Mouse (Mus musculus) thymus, postnatal 4 days (tissue): Measurements from ENCODE around the gene Gm12169.
"Not testable (repeated sequence)": the region's sequence is repeated elsewhere in the genome, so short reads cannot be mapped to it uniquely, and the experiment has no call there.

Source experiments
- DNase-seq: peaks from one replicate; pipeline ENCODE4 v3.0.0; 2021

Gene Gm12169

DNA sequence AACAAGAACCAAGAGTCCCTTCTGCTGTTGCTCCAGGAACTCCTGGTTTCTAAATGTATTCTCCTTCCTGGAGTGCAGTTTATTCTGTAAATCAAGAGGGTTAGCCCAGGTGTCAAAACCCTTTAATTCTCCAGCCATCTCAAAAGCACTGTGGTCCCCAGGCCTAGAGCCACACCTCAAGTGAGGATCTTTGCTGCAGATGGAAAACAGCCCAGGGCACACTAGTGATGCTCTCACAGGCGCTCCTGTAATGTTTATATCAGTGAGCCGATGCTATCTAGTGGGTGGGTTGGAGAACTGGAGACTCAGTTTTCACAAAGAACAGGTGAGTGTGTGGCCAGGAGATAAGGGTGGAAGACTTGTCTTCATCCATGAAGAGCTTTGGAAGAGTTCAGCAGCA is at the start of gene Gm12169:
Gm12169 (plus strand) TSS at position 301 of the 400 bp plus-strand sequence.
- no peak for DNase-seq

- no peak for DNase-seq
Observed at GRCm38 (mm10) chr11:46474220-46474619, 49.8 kb upstream of the Gm12169 start.

- DNase-seq = no peak
Observed at GRCm38 (mm10) chr11:46479311-46479710, 44.7 kb upstream of the Gm12169 start.

DNA sequence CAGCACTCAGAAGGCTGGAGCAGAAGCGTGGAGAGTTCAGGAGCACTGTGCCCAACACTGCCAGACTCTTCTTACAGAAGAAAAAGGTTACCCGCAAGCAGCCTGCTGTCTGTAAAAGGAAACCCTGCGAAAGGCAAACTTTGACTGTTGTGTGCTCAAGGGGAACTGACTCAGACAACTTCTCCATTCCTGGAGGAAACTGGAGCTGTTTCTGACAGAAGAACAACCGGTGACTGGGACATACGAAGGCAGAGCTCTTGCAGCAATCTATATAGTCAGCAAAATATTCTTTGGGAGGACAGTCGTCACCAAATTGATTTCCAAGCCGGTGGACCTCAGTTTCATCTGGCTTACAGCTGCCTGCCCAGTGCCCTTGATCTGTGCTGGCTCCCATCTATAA is 43.5 kb upstream of the Gm12169 start:
- no peak for DNase-seq

DNA sequence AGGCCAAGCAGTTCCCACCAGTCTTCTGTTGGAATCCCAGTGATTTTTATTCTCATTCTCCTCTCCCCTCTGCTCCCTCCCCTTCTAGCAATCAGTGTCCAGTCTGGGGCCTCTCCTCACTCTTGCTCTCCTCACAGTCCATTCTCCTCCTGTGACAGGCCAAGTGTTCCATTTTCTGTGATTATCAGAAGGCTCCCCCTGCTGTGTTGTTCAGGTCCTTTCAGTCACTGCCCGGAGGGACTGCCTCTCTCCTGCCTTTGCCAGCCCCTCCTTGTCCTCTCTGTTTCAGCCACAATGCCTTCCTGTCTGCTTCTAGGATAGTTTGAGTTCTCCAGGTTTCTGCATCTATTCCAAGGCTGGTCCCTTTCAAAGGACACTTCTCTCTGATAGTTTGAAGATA is 35.8 kb upstream of the Gm12169 start:
- DNase-seq = no peak

DNA sequence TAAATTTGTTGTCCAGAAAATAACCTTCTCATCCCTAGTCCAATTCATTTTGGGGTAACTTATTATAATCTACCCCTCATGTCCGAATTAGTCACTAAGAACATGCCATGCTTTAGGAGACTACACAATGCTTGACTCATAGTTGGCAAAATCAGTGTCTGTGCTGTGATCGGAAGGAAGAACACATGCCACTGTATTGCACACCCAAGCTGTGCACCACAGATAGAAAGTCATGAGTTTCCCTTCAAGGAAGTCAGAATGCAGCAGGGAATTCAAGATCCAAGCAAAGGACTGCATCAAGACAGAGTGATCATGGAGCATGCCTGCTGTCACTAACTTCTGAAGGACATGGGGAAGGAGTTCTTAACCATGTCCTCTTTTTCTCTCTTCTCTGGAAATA is 35.4 kb upstream of the Gm12169 start:
- DNase-seq = no peak

DNA sequence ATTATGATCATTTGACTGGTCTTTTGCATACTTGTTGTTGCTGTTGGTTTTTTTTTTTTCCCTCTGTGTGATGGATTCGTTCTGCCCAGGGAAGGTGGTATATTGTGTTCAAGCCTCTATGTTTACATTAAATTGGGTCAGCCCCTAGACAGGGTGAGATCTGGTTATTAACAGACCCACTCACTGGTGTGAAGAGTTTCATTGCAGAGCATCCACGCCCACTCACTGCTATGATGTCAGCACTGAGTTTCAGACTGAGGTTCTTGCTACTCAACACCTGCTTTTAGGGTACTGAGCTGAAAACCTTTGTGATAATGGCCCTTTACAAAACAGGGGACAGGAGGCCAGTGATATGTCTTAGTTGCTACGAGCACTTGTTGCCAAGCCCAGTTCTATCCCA is 16.9 kb upstream of the Gm12169 start:
- no peak for DNase-seq

DNA sequence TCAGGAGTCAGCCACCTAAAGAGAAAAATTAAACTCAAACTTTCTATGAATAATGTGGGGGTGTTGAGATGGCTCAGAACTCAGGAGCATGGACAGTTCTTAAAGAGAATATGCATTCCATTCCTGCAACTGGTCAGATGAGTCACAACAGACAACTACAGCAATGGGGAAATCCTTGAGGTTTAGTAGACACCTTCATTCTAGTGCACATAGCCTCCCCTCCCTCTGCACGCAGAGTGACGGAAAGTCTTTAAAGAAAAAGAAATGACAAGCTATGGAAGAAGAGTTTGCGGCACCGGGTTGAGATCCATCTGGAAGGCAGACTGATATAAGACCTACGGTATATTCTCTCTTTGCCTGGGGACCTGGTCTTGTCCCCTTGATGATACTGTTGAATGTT is 14.1 kb upstream of the Gm12169 start:
- no peak for DNase-seq

DNA sequence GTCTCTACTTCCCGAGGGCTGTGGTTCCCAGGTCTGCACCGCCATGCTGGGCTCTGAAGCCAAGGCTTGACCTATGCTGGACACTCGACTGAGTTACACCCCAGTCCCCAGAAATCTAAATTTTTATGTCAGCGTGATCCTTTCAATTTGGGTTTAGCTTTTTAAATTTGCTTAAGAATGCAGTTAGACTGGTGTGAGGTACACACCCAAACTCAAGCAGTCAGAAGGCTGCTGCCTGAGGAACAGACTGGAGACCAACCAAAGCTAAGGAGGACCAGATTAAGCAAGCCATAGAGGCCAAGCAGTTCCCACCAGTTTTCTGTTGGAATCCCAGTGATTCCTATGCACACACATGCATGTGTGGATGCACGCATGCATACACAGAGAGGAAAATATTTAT is 2.7 kb upstream of the Gm12169 start:
- DNase-seq = not testable (repeated sequence)

- peak; percentile 28 for DNase-seq
Observed at GRCm38 (mm10) chr11:46522719-46523118, 1.3 kb upstream of the Gm12169 start.

DNA sequence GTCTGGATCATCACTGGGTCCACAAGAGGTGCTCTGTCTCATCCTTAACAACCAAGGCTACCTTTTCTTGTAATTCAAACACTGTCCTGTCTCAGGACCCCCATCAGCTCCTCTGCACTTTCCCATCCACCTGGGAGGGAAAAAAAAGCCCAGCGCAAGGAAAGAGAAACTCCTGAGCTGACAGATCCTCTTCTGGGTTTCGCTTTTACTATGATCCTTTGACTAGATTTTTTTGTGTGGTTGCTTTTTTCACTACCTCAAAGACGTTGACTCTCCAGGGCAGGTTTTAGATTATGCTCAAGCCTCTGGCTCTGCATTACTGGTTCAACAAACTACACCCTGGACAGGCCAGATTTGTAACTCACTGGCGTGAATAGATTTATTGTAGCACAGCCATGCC is 6.1 kb downstream of the Gm12169 start:
- no peak for DNase-seq

GRCm38 (mm10) chr11:46536978-46537377 is 13.0 kb downstream of the Gm12169 start:
- no peak for DNase-seq

GRCm38 (mm10) chr11:46543530-46543929 is 19.5 kb downstream of the Gm12169 start:
- DNase-seq = no peak

DNA sequence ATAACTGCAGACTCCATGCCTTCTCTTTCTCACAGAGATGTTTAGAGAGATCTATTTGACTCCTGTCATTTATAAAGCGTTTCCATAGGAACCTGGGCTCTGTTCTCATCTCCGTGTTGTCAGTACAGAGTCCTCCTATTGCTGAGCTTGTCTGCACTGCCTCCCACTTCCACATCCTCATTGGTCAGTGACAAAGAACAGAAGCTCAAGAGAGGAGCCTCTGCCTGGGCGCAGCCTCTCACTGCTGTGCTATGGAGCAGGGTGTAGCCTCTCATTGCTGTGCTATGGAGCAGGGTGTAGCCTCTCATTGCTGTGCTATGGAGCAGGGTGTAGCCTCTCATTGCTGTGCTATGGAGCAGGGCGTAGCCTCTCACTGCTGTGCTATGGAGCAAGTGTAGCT is 25.7 kb downstream of the Gm12169 start:
- no peak for DNase-seq

- DNase-seq = no peak
Observed at GRCm38 (mm10) chr11:46552741-46553140, 28.7 kb downstream of the Gm12169 start.

DNA sequence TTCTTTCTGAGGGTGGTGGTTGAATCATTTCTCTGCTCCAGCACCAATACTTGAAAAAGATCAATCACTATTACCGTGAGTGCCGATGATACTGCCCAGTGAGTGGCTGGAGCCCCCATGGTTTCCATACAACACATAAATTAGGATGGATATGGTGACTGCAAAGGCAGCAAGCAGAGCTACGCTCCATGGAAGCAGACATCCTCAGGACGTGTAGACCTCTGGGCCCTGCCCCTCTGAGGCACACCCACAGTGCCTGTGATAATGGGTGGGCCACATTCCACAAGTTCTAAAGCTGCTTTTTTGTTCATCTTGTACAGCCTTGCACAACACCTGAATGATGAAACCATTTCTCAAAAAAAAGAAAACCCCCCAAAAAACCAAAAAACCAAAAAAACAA is 37.1 kb downstream of the Gm12169 start:
- DNase-seq = no peak

- no peak for DNase-seq
Observed at GRCm38 (mm10) chr11:46564671-46565070, 40.7 kb downstream of the Gm12169 start.

DNA sequence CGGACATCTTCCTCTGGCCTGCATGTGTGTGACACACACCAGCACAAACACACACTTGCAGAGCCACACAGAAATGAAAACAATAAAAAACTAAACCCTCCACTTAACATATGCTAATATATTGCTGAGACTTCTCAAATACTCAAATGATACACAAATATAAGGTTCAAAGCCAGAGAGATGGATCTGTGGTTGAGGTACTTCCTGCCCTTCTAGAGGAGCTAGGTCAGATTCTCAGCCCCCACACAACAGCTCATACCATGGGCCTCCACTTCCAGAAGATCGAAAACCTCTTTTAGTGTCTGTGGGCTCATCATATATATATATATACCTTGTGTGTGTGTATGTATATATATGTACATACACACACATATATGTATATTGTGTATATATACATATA is 42.0 kb downstream of the Gm12169 start:
- no peak for DNase-seq

DNA sequence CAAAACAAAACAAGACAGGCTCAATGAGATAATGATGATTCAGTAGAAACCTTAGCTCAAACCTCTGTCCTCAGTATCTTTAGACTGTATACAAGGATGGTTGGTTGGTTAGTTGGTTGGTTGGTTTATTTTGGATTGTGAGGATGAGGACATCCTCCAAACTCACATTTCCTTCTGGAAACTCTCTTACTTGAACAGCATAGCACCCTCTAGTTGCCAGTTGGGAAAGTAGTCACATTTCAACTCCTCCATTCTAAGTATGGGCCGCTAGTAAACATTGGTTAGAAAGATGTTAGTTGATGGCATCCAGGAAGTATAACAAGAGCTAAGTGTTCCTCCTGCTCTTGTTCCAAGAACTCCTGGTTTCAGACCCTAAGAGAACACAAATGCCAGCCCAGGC is 45.1 kb downstream of the Gm12169 start:
- no peak for DNase-seq

DNA sequence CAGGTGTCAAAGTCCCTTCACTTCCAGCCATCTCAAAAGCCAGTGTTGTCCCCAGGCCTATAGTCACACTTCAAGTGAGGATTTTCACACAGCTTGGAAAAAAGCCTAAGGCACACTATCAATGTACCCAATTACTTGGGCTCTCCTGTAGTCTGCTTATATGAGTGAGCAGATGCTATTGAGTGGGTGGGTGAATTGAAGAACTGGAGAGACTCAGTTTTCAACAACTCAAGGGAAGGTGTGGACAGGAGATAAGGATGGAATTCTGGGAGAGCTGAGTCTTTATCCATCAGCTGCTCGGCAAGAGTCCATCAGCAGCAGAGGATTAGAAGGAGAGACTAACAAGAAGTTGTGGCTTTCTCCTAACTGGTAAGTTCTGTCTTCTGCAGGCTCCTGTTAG is 47.3 kb downstream of the Gm12169 start, which contains the start of gene BC053393:
BC053393 (plus strand) TSS at position 210 of the 400 bp plus-strand sequence.
- no peak for DNase-seq

GRCm38 (mm10) chr11:46578771-46579281 is 54.8 kb downstream of the Gm12169 start:
- no peak for DNase-seq

GRCm38 (mm10) chr11:46580428-46580827 is 56.4 kb downstream of the Gm12169 start:
- no peak for DNase-seq

DNA sequence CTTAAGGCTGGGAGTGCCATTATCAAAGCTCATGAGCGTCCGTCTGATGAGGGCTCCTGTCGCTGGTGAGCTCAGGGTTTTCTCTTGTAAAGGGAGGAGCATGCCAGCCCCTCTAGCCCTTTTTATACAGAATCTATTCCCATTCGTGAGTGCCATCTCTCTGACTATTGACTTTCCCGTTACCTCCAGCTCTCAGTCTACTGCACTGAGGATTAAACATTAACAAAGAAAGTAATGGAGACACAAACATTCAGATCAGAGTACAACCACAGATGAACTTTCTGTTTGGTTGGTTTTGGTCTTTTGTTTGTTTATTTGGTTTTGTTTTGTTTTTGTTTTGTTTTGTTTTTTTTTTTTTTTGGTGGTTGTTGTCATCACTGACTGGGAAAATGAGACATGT is 58.7 kb downstream of the Gm12169 start:
- DNase-seq = no peak
